Mouse (Mus musculus) hindbrain, embryonic 11.5 days (tissue): ENCODE measurements around the gene Runx3. TPM values are rescaled to one million over a fixed set of nuclear protein-coding genes. Genes with fewer than 3 reads are reported as not detected.

Source experiments
- ATAC-seq: fragments of 200-750 bp; cut with Nextera tagmentation; 2 replicates; pipeline ENCODE4 v1.8.0; 2017; ENCODE audit warnings: mild to moderate bottlenecking, moderate TSS enrichment, moderate library complexity; ENCODE audit not compliant: low FRiP score
- DNase-seq: peaks from one replicate; pipeline ENCODE4 v3.0.0-alpha.2; 2015; ENCODE audit warnings: low spot score
- H3K27ac ChIP-seq: fragments of 300-500 bp; sonication (generic); 2 replicates; pipeline ENCODE4 v1.5.1; 2014; ENCODE audit warnings: mild to moderate bottlenecking, low read depth, low read length
- H3K27me3 ChIP-seq: fragments of 300-500 bp; sonication (generic); 2 replicates; pipeline ENCODE4 v1.6.1; 2014; ENCODE audit warnings: mild to moderate bottlenecking, low read length, moderate library complexity, mixed read lengths; ENCODE audit not compliant: control insufficient read depth, insufficient read depth
- H3K36me3 ChIP-seq: fragments of 300-500 bp; sonication (generic); 2 replicates; pipeline ENCODE4 v1.6.1; 2014; ENCODE audit warnings: mild to moderate bottlenecking, low read length, moderate library complexity, mixed read lengths; ENCODE audit not compliant: control insufficient read depth, insufficient read depth
- H3K4me1 ChIP-seq: fragments of 300-500 bp; sonication (generic); replicated peaks from 2 replicates; pipeline ENCODE4 v1.6.1; 2014; ENCODE audit warnings: low read length, mixed read lengths; ENCODE audit not compliant: control insufficient read depth, insufficient read depth
- H3K4me2 ChIP-seq: fragments of 300-500 bp; sonication (generic); replicated peaks from 2 replicates; pipeline ENCODE4 v1.6.1; 2014; ENCODE audit warnings: mild to moderate bottlenecking, low read depth, low read length
- H3K4me3 ChIP-seq: fragments of 300-500 bp; sonication (generic); 2 replicates; pipeline ENCODE4 v1.5.1; 2014; ENCODE audit warnings: low read depth, low read length
- H3K9ac ChIP-seq: fragments of 300-500 bp; sonication (generic); 2 replicates; pipeline ENCODE4 v1.6.1; 2014; ENCODE audit warnings: low read depth, low read length
- H3K9me3 ChIP-seq: fragments of 300-500 bp; sonication (generic); 2 replicates; pipeline ENCODE4 v1.6.1; 2016; ENCODE audit warnings: low read length; ENCODE audit not compliant: control insufficient read depth
- WGBS: fragments of 180-500 bp; shearing (Covaris S2); extraction: QIAGEN DNeasy Blood & Tissue Kit; methylation state at CpG from one replicate; pipeline ENCODE4 v1.1.7; 2014; 5-methylcytosine and 5-hydroxymethylcytosine counted together
- polyA plus RNA-seq: library from polyadenylated mRNA; unstranded; fragments of >200 nt; fragmentation: Nextera tagmentation; extraction: Ambion mirVana; gene quantifications from 2 replicates; pipeline ENCODE4 v1.2.1, GENCODE M21; 2014

Runx3 gene
- polyA plus RNA-seq, result 0.21 and 0.28 TPM in 2 replicates

DNA sequence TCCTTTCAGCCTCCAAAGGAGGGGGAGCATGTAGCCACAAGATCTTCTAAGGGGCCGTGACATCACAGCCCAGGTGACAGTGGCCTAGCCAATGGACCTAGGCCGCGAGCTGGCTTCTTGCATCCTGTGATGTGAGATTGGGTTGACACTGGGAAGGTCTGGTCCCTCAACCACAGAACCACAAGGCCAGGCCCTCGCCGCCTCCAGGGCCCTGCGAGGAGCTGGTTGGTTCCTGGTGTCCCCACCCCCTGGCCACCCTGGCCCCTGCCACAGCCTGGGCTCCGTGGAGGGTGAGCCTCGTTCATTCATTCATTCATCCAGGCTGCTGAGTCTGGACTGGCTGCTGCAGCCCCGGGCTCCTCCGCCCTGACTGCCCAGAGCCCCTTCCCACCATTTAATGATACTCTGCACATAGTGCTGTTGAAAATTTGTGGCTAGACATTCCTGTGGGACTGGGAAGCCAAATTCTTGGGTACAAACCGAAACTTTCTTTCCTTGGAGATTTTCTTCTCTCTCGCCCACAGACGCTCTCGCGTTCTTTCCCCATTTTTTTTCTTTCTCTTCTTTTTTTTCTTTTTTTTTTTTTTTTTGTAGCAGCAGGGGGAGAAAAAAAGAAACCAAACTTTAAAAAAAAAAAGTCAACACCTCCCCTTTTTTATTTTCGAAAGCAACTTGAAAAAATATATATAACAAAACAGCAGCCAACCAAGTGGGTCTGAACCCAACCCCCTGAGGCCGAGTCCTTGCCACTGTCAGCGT is at the start of gene Runx3:
Gene Runx3 (plus strand): TSS at position 311 of the 759 bp plus-strand sequence.
- no peaks in the 10 kb centered on the region for H3K4me1 ChIP-seq
- WGBS, result 82% methylated on average over 18 of the region's 18 CpGs

DNA sequence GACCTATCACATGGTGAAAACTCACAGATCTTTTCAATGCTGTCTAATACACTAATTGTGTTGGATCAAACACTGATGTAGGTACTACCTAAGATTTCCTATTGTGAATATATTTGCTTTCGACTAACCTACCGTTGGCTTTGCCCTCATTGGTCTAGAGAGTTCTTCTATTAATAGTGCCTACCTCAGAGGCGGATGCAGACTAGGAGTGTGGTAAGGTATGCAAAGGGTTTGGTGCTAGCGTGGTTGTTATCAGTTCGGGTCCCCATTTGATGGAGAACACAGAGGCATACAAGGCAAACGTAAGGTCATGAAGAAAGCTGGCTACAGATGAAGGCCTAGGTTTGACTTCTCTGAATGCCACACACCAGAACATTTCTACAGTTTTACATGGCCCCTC is 47.8 kb upstream of the Runx3 start:
- Histone ChIP-seq H3K4me3 (no peak overlapping the region), H3K27ac (no peak overlapping the region), H3K9ac (no peak overlapping the region), H3K36me3 (no peaks in the 10 kb centered on the region), H3K4me2 (no peak overlapping the region), H3K9me3 (no peaks in the 10 kb centered on the region), H3K27me3 (0 out of 2 replicates have a peak, but pooled peaks cover under 1% of the 10 kb centered on the region), H3K4me1 (no peaks in the 10 kb centered on the region)
- WGBS, result 90% methylated on average over 6 of the region's 6 CpGs
- DNase-seq (no peak), ATAC-seq (no peak)

More for the DNA sequence above, at the start of gene Runx3:
- Histone ChIP-seq H3K4me3 (no peak within 1 kb of the TSS), H3K27me3 (no peaks in the 10 kb centered on the region), H3K36me3 (no peaks in the 10 kb centered on the region), H3K9me3 (no peaks in the 10 kb centered on the region), H3K4me2 (no peak within 1 kb of the TSS), H3K27ac (no peak within 1 kb of the TSS), H3K9ac (no peak within 1 kb of the TSS)
- DNase-seq (no peak), ATAC-seq (no peak)

GRCm38 (mm10) chr4:135073523-135073922 is 46.9 kb upstream of the Runx3 start:
- no peak for ATAC-seq
- Histone ChIP-seq H3K27ac (no peak overlapping the region), H3K9me3 (no peaks in the 10 kb centered on the region), H3K27me3 (no peaks in the 10 kb centered on the region), H3K36me3 (no peaks in the 10 kb centered on the region), H3K4me2 (no peak overlapping the region), H3K9ac (no peak overlapping the region), H3K4me1 (no peaks in the 10 kb centered on the region), H3K4me3 (no peak overlapping the region)
- 85% methylated on average over 10 of the region's 10 CpGs for WGBS
- DNase-seq, result no peak

DNA sequence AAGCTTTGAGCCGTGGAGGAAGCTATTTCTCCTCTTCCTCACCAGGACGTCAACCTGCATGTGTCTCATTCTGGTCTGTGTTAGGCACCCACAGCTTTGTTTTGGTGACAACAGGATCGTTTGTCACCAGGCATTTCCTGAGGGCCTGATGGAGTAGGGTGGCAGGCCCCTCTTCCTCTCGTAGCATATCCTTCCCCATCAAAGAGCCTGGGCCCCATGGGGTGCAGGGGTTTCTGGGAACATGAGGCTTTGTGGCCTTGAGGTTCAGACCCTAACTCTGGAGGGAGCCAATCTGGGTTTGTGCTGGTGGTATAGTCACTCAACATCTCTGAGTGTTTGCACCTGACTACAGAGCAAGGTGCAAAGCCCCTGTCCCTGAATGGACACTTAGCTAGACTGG is 45.8 kb upstream of the Runx3 start:
- no peak for DNase-seq
- H3K9me3 ChIP-seq, result no peaks in the 10 kb centered on the region
- WGBS, result 63% methylated on average over 4 of the region's 4 CpGs
- H3K27me3 ChIP-seq, result no peaks in the 10 kb centered on the region
- no peak overlapping the region for H3K27ac ChIP-seq
- H3K4me3 ChIP-seq, result no peak overlapping the region
- no peaks in the 10 kb centered on the region for H3K36me3 ChIP-seq
- ATAC-seq, result no peak
- no peak overlapping the region for H3K4me2 ChIP-seq
- no peak overlapping the region for H3K9ac ChIP-seq
- no peaks in the 10 kb centered on the region; the same call in 1 of the 2 replicates for H3K4me1 ChIP-seq

DNA sequence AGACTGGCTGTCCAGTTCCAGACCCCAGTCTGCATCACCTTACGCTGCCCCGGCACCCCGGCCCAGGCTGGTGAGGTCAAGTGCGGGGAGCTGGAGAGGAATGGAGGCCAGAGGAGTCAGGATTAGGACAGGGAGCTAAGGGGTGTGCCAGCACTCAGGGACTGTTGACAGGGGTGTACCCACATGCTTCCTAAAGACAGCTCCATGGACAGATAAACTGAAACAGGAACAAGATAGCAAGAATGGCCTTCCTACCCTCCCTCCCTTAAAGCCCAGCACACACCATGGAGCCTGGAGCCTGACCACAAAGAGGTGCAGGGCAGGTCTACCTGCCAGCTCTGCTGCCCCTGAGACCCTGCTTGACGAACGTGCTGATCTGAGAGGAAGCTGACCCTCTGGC is 45.1 kb upstream of the Runx3 start:
- 91% methylated on average over 6 of the region's 6 CpGs for WGBS
- H3K4me1 ChIP-seq, result no peaks in the 10 kb centered on the region; the same call in 1 of the 2 replicates
- no peak overlapping the region for H3K27ac ChIP-seq
- no peak for ATAC-seq
- no peak overlapping the region for H3K9ac ChIP-seq
- H3K36me3 ChIP-seq, result no peaks in the 10 kb centered on the region
- H3K27me3 ChIP-seq, result no peaks in the 10 kb centered on the region
- H3K4me2 ChIP-seq, result no peak overlapping the region
- no peaks in the 10 kb centered on the region for H3K9me3 ChIP-seq
- no peak overlapping the region for H3K4me3 ChIP-seq
- DNase-seq, result no peak

- Histone ChIP-seq H3K4me2 (no peak overlapping the region), H3K9ac (no peak overlapping the region), H3K4me1 (no peaks in the 10 kb centered on the region; the same call in 1 of the 2 replicates), H3K9me3 (no peaks in the 10 kb centered on the region), H3K4me3 (no peak overlapping the region), H3K27ac (no peak overlapping the region), H3K27me3 (no peaks in the 10 kb centered on the region), H3K36me3 (no peaks in the 10 kb centered on the region)
- ATAC-seq (no peak), DNase-seq (no peak)
- 83% methylated on average over 5 of the region's 5 CpGs for WGBS
These were observed 43.8 kb upstream of the Runx3 start for GRCm38 (mm10) chr4:135076611-135077010.

DNA sequence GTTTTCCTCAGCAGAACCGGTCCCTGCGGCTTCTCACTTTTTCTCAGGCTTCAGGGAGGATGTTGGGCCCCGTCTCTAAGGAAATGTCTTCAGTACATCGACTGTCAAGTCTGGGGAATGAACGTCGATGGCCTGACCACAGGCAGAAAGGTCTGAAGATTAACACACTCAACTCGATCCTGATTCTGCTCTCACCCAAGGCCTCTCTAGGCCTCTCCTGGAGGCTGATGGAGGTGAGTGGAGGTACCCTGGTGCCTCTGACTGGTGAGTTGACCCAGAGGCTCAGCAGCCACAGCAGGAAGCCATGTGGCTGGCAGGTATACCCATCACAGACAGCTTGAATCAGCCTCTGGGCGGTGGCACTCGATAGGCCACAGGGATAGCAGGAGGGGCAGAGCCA is 43.3 kb upstream of the Runx3 start:
- 86% methylated on average over 9 of the region's 9 CpGs for WGBS
- Histone ChIP-seq H3K27ac (no peak overlapping the region), H3K36me3 (no peaks in the 10 kb centered on the region), H3K9me3 (no peaks in the 10 kb centered on the region), H3K27me3 (no peaks in the 10 kb centered on the region), H3K4me3 (no peak overlapping the region), H3K4me2 (no peak overlapping the region), H3K4me1 (no peaks in the 10 kb centered on the region; the same call in 1 of the 2 replicates), H3K9ac (no peak overlapping the region)
- DNase-seq (no peak), ATAC-seq (no peak)

- 62% methylated on average over 23 of the region's 23 CpGs for WGBS
- H3K27me3 ChIP-seq, result no peaks in the 10 kb centered on the region
These were observed 40.4 kb upstream of the Runx3 start for GRCm38 (mm10) chr4:135079859-135080640.

GRCm38 (mm10) chr4:135080641-135080920 is 39.9 kb upstream of the Runx3 start:
- no peaks in the 10 kb centered on the region; the same call in 1 of the 2 replicates for H3K4me1 ChIP-seq
- no peak overlapping the region for H3K27ac ChIP-seq
- ATAC-seq (no peak), DNase-seq (no peak)
- 54% methylated on average over 7 of the region's 7 CpGs for WGBS
- no peaks in the 10 kb centered on the region for H3K36me3 ChIP-seq
- H3K9ac ChIP-seq, result no peak overlapping the region
- H3K4me2 ChIP-seq, result no peak overlapping the region
- H3K4me3 ChIP-seq, result no peak overlapping the region
- no peaks in the 10 kb centered on the region for H3K27me3 ChIP-seq
- H3K9me3 ChIP-seq, result no peaks in the 10 kb centered on the region

More at GRCm38 (mm10) chr4:135079859-135080640, 40.4 kb upstream of the Runx3 start:
- H3K27ac ChIP-seq, result no peak overlapping the region
- H3K9ac ChIP-seq, result no peak overlapping the region
- DNase-seq (no peak), ATAC-seq (no peak)
- H3K4me1 ChIP-seq, result no peaks in the 10 kb centered on the region; the same call in 1 of the 2 replicates
- H3K36me3 ChIP-seq, result no peaks in the 10 kb centered on the region
- no peak overlapping the region for H3K4me2 ChIP-seq
- no peak overlapping the region for H3K4me3 ChIP-seq
- H3K9me3 ChIP-seq, result no peaks in the 10 kb centered on the region
